Mouse (Mus musculus): ENCODE measurements around the gene Calhm6.

The Calhm6 gene

DNA sequence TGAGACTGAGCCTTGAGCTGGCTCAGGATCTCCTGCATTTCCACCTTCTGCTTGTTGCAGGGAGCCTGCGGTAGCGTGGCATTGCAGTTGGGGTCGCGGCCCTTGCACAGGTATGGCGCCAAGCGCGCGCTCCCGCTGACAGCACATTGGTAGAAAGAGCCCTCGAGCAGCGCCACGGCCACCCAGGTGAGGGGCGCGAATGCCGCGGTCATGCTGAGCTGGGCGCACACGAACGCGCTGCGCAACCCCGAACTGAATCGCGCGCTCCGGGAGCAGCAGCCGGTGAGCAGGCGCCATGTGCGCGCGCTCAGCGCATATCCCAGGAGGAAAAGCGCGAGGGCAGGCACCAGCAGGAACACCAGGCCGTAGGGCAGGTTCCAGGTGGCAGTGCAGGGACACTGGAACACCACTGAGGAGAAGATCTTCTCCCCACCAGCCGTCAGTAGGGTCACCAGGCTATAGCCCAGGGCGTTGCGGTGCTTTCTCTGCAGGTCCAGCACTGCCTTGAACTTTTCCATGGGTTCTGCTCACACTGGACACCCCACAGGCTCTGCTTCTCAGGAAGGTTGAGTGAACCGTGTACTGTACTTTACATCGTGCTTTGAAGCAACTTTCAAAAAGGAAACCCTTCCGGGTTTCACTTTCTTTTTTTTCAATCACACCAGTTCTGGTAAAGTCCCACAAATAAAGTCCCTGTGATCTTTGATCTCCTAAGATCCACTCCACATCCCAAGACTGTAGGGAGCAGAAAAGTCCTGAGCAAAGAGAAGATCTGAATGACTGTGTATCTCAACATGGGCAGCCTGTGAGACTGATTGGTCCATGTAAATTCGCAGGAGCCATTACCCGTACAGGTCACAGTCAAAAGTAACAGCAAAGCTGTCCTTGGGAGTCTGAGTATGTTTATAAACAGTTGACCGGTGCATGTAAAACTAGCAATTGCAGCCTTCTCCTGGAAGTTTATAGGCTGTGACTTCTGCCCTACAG lies at the start of gene Calhm6:
TSS of gene Calhm6 (minus strand) at position 593 of the 987 bp plus-strand sequence.
- peak; percentile 65 for DNase-seq (ENCODE audit: low read depth)

DNA sequence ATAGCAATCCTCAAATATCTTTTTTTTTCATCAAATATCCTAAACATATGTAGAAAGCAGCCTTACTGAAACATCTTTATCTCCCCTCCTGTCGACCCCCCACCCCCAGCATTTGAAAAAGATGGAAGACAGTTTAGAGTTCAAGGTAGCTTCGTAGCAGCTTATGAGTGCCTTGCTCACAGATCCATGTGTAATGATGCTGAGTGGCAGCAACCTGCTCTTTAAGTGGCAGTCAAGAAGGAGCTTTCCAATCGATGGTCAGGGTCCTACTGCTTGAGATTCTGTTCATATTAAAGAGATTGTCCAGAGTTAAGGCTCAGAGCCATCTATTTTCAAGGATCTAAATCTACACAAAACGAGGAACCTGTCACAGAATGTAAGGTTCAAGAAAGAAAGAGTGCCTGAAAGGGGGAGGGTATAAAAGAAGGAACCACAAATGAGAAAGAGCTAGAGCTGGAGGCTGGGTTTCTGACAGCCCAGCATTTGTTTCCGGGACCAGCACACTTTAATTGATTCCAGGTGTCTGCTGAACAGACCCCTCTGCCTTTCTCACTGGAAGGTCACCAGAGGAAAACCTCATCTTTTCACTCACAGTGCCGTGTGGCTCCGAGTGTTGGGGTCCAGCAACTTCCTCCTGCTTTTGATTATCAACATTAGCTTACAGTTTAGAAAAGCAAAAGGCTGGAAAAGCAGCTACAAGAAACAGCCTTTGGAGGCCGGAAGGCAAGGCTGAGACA lies 48.3 kb upstream of the Calhm6 start:
- DNase-seq (ENCODE audit: low read depth) = no peak

DNA sequence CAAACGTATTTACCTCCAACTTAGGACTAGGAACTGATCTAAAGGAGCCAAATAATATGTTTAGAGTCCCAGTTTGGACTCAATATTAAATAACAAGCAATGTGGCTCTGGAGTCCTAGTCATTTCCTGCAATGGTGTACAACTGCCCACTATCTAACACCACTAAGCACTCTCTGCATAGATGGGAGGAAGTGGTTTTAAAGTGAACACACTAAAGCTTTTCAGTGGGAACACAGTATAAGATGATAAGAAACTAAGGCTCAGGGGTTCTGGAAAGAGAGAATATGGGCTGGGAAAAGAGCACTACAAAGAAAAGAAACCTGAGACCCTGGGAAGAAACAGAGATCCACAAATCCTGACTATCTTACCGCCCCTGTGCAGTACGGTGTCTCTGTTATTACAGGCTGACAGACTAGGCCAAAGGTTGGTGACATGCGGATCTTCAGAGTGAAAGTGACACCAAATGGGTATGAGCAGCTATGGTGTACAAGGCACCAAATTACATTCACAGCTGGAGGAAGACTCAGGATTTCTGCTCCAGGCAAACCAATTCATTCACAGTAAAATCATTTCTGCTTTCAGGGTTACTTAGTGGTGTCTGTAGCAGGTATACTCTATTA lies 45.0 kb upstream of the Calhm6 start:
- DNase-seq (ENCODE audit: low read depth) = peak; percentile 35

DNA sequence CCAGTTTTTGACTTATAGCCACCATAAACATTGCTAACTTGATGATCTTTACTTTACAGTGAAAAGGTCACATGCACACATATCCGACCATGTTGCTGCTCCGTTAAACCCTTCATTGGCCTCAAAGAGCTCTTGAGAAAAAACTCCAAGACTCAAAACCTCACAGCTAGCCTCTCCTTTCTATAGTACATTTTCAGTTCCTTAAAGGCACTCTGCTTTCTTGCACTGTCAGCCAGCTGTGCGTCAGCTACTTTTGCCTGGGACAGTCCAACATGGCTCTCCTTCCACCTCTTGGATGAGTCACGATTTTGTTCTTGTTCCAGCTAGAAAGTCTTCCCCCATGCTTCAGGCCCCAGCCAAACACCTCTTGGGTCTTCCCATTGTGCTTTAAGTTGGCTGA lies 43.9 kb upstream of the Calhm6 start:
- DNase-seq (ENCODE audit: low read depth) = no peak

DNA sequence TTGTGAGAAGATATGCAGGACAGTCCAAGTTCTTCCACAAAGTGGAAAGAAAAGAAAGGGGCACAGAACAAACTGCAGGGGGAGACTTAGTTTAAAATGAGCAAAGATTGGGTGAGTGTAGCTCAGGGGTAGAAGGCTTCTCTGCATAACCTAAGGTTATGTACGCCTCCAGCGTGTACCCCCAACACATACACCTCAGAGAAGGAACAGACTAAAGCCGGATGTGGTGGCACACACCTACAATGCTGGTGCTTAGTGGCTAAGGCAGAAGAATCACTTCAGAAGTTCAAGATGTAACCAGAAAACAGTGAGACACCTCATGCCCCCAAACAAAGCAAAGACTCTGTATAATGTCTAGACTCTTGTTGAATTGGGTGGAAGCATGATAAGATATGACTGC lies 43.4 kb upstream of the Calhm6 start:
- DNase-seq (ENCODE audit: low read depth) = peak; percentile 53

DNA sequence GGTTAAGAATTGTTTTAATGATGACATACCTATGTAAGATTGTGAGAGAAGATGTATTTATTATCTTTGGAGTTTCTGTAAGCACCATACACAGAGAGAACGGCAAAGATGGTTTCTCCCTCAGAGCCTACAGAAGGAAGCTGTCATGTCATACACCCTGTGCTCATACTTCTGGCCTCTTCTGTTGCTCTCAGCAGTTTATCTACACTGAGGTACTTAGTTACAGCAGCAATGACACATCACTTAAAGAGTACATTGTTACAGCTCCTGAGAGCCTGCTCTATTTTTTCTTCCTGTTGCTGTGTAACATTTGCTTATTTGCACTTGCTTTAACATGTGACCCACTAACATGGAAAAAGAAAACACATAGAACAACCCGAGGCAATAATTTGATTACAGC lies 39.2 kb upstream of the Calhm6 start:
- DNase-seq (ENCODE audit: low read depth) = no peak

DNA sequence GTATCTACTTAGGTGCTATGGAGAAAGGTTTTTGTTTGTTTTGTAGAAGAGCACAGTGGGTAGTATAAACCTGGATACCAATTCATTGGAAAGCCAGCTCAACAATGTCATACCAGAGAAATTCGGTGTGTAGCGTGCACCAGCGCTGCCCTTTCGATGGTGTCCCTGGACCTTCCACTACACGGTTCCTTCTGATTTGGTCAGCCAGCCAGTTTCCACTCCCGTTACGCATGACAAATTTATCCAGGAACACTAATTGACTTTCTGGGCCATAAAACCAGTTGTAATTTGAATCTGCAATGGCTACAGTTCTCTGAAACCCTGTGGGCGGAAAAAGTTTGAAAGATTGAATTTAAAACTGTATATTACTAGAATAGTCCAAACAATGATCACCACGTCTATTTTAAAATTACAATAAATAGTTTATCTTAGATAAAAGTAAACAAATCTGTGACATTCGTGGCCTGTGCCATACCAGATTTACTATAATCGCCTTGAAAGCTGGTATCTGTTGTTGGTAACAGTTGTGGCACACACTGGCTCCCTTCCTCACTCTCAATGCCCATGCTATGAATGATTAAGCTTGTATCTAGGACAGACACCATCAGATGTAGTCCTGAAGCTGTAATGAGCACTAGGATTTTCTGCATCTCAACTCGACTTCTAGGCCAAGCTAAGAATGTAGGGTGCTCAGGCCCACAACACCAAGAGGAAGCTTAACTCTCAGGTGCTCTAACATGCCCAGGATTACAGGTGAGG lies 28.2 kb upstream of the Calhm6 start:
- no peak for DNase-seq (ENCODE audit: low read depth)

DNA sequence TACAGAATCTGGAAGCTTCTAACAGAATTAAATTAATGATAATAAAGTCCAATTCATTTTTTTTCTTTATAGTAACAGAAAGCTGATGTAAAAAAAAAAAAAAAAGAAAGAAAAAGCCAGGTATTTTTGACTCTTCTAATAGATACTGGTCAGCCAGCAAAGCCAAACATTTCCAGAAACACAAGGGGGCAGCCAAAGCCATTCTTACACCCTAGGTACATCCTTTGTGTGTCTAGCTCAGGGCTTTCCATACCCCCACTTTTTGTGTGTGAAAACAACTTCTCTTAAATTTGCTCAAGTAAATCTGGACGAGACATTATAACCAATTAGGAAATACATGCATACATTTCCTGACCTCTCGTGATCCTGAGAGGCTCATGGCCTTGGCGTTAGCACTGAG lies 24.0 kb upstream of the Calhm6 start:
- peak; percentile 28 for DNase-seq (ENCODE audit: low read depth)

DNA sequence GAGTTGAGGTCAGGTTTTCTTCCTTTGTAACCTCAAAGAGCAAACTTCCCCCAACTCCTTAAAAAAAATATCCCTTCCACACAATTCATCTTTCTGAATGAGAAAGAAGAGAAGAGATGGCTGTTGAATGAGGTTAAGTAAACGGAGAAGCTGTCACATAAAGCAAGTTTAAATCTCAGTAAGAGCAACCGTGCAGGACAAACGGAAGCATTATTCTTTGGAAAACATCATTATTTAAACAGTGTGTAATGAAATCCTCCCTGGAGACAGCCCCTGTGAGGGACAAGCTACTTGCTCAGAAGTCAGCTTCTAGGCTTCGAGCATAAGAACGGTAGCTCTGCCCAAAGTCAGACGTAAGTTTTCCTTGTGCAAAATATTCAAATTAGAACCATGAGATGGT lies 22.7 kb upstream of the Calhm6 start:
- DNase-seq (ENCODE audit: low read depth) = no peak

DNA sequence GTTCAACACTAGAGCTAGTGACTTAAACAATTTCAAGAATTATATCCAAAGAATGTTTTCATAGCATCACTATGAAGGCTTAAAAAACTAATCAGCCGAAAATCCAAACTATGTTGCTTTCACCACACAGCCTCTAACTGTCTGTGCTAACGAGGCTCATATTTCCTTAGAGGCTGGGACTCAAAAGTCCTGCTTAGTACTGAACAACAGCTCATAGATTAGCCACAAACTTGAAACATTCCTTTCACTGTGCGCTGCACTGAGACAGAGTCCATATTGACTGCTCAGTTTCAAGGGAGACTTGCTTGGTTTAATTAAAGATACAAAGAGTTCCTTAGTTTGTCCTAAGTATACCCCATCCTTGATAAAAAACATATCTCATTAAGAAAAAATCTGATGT lies 22.0 kb upstream of the Calhm6 start:
- DNase-seq (ENCODE audit: low read depth) = no peak

DNA sequence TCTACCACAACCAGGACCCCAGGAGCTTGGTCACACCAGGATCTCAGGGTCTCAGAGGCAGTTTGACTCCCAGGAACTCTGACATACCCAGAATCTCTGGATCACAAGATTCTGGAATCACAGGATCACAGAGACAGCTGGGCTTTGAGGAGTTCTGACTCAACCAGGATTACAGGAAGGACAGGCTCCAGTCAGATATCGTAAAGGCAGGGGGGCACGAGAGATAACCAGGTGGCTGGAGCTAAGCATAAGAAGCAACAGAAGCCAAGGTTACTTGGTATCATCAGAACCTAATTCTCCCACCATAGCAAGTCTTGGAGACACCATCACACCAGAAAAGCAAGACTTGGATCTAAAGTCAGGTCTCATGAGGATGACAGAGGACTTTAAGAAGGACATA lies 13.9 kb upstream of the Calhm6 start:
- DNase-seq (ENCODE audit: low read depth) = no peak

DNA sequence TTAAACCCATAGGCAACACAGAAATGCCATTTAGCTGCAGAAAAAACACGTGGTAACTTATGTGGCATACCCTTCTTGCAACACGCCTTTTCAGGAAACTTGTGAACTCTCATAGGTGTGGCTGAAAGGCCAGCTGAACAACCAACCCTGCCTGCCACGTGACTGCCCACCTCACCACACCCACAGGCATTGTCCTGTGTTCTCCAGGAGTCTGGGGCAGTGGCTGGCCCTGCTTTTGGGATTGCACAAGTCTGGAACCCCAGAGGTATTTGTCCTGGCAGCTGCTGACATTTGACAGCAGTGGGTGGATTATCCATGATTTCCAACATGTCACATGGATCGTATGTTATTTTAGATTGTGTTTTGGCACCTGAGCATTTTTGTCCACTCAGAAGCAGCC lies 12.0 kb upstream of the Calhm6 start:
- DNase-seq (ENCODE audit: low read depth) = no peak

DNA sequence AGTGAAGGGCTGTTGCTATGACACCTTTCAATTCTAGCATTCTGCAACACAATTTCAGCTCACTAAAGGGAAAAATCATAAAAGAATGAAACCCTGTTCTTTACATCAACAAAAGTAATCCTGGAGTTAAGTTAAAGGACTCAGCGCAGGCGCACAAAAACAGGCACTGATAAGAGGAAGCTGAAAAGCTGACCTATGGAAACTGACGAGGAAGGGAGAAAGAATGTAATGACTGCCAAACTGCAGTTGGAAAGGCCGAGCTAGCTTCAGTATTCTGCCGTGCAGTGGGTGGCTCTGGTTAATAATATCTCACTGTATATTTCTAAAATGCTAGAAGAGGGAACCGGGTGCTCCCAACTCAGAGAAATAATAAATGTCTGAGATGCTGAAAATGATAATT lies 10.2 kb upstream of the Calhm6 start:
- no peak for DNase-seq (ENCODE audit: low read depth)

DNA sequence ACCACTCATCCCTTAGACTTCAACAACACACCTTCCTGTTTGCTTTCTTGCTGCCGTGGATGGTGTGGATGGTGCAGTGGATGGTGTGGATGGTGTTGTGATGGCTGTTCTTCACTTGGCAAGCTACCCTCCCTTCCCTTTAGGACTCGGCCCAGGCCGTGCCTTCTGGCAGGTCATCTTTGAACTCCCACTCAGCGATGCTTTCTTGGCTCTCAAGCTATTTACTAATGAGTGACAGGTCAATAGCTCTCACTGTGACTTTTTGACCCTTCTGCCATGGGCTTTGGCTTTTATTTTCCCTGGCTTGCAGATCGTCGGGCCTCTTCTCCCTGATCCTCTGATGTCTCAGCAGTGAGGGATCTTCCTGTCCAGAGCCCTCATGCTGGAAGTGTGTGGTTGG lies 8.6 kb upstream of the Calhm6 start:
- DNase-seq (ENCODE audit: low read depth) = no peak

DNA sequence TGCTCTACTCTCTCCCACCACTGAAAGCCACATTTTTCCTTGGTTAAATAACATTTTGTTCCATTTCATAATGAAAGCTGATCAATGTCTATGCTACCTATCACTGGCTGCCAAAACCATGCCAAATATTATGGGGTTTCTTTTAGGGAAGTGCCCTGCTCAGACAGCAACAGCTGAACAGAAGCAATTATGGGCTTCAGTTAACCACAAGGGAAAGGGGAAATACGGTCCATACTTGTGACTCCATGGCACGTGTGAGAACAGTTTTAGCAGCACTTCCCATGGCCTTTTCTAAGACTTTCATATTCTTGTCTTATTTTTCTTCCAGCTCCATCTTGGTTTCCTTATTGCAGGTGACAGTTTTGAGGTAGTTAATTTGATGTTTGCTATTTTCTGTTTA lies 3.6 kb upstream of the Calhm6 start:
- DNase-seq (ENCODE audit: low read depth) = no peak

DNA sequence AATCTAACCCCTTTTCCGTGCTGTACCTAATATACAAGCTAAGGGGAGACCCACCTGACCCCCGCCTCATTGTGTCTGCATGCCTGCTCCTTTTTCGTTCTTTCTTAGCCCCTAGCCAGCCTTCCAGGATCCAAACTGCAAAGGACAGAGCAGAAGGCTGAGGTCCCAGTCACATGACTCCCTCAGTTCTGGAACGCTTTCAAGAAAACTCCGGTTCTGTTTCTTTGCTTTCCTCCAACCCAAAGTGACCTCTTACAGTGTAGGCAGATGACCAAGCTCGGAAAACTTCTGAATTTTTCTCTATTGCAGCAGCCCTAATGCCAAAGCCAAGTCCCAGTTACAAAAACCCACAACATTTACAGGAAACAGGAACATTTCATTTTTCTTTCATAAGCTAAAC lies 607 bp upstream of the Calhm6 start:
- DNase-seq (ENCODE audit: low read depth) = no peak

DNA sequence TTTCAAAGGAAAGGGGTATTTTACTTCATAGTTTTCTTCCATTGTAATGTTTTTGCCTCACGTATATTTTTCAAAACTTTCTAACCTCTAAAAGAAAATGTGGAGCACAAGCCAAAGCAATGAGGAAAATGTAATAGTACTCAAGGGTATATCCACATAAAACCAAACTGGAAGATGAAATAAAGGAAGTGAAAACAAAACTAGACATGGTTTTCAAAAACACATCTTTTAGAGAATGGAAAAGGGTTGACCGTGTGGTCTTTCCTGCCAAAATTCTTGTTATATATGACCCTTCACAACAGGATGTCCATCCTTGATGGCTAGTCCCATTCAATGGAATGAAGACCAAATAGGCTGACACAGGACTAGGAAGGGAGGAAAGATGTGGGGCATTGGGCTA lies 9.4 kb downstream of the Calhm6 start:
- no peak for DNase-seq (ENCODE audit: low read depth)

DNA sequence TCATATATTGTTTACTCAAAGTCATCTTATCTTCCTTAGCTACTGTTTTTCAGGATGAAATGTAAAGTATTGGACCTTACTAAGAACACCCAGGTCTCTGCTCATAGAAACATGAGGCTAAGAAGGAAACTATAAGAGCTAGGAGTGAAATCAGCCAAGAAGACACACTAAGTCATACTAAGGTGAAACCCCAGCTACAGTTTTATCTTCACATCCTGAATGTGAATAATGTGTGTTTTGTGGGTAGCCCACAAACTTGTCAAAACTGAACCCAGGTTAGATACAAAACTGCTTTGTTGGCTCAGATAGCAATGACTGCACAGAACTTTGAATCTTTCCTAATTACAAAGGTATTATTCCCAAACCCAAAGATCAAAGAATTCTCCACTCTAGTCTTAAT lies 10.0 kb downstream of the Calhm6 start:
- peak; percentile 48 for DNase-seq (ENCODE audit: low read depth)

DNA sequence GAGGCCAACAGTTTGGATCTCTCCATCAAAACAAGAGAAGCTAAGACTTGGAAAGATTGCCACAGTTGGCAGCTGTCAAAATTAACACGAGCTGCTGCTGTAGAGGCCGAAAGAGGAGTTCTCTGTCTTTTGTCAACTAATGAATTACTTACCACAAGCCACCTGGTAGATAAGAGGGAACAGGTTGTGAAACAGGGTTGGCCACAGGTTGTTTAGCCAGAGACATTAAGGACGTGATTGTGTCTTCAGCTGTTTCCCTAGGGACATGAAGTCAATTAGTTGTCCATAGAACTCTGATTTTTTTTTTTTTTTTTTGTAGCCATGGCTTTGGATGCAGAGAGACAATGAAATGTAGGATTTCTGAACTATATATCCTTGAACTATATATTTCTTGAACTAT lies 10.7 kb downstream of the Calhm6 start:
- no peak for DNase-seq (ENCODE audit: low read depth)

DNA sequence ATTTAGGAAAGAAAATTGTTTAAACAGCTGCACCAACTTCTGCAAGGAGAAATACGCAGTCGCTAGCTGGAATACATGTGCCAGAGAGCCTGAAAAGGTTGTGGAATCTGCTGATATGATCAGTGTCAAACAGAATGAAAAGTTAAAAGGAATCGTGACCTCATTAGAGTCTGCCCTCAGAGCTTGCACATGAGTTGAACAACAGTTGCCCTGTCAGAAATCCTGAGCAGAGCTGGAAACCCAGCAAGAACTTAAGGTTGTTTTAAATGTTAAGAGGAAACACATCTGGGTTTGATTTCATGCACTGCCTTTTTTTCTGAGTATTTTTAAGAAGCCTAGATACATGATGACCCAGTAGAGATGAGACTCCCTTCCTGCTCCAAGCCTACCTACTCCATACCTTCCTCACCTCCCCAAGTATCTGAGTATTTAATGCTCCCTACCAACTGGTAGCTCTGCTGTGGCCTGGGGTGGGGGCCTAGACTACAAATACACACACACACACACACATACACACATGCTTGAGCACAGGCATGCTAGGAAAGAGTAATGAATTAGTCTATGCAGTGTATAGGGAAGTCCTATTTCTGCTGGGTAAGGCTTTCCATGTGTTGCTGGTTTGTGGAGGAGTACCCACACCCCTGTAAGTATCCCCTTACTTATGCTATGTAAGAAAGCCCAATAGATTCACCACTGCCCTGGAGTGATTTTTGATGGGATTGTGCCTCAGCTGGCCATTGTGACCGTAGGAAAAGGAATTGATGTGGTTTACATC lies 15.6 kb downstream of the Calhm6 start:
- DNase-seq (ENCODE audit: low read depth) = no peak

DNA sequence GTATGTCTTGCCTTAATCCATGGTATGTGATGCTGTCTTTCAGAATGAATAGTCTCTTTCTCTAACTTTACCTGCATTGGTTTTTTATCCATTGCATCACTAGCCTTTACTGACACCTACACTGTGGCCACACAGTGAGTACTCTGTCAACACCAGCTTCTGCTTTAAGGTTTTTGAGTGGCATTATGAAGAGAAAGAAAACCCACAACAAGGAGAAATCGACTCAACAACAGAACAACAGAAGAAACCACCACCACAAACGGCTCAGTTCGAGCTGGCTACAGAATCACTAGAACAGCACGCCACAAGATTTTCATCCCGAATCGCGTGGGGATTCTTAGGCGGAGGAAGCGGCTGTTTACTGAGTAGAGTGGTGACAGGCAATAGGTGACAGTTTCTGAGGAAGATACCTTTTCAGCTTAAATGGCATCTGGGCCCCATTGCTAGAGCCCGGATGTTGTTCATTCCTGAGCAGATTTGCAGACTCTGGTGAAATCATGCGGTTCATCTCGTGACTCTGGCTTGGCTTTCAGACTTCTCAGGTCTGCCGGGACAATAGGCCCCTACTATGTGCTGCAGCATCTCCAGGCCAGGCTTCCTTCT lies 16.8 kb downstream of the Calhm6 start:
- DNase-seq (ENCODE audit: low read depth) = peak; percentile 68
